Mouse (Mus musculus): ENCODE measurements around the gene Clpb.

- no peak for TF ChIP-seq POLR2A (IDR thresholded peaks at IDR 0.05; ENCODE audit: borderline replicate concordance, control insufficient read depth, low read depth, low read length)
- TF ChIP-seq CTCF (IDR thresholded peaks at IDR 0.05; ENCODE audit: control insufficient read depth, insufficient read depth, low read length), result no peak
Measured at GRCm38 (mm10) chr7:101720356-101720755, 56.9 kb downstream of the Clpb start.

Data from bone marrow, adult 2 months (tissue).